Mouse (Mus musculus) G1E (cell line): ENCODE data around the gene Ric8a. TPM values are rescaled to one million over a fixed set of nuclear protein-coding genes. Genes with fewer than 3 reads are reported as not detected.

ENCODE experiments used
- ATAC-seq: 2 replicates; pipeline ENCODE4 v1.8.0; 2016; ENCODE audit warnings: mild to moderate bottlenecking; ENCODE audit not compliant: insufficient number of reproducible peaks, poor library complexity, low FRiP score, severe bottlenecking; ENCODE audit errors: extremely low read depth
- DNase-seq: peaks from one replicate; pipeline ENCODE4 v3.0.0; 2012; ENCODE audit warnings: low spot score
- H3K27me3 ChIP-seq: 2 replicates; pipeline ENCODE4 v1.6.1; 2012; ENCODE audit warnings: mild to moderate bottlenecking, low read length, inconsistent platforms; ENCODE audit not compliant: insufficient read depth
- H3K36me3 ChIP-seq: replicated peaks from 2 replicates; pipeline ENCODE3; 2012; ENCODE audit warnings: mild to moderate bottlenecking, inconsistent platforms
- H3K4me1 ChIP-seq: 2 replicates; pipeline ENCODE4 v1.6.1; 2012; ENCODE audit warnings: low read depth, low read length, inconsistent platforms, mixed read lengths; ENCODE audit not compliant: insufficient read depth
- H3K4me3 ChIP-seq: 2 replicates; pipeline ENCODE4 v1.5.1; 2012; ENCODE audit warnings: low read depth, mild to moderate bottlenecking, inconsistent platforms, low read length, moderate library complexity, mixed read lengths
- H3K9me3 ChIP-seq: replicated peaks from 2 replicates; pipeline ENCODE4 v1.6.1; 2012; ENCODE audit warnings: inconsistent platforms
- CTCF ChIP-seq: IDR thresholded peaks from 2 replicates; pipeline ENCODE4 v1.5.1; 2012; ENCODE audit warnings: low read depth, low read length, inconsistent platforms, mixed read lengths
- GATA1 ChIP-seq: IDR thresholded peaks from 2 replicates; pipeline ENCODE4 v1.6.1; 2012; ENCODE audit warnings: borderline replicate concordance, low read length, inconsistent platforms, mixed read lengths
- GATA2 ChIP-seq: IDR thresholded peaks from 2 replicates; pipeline ENCODE4 v1.6.1; 2012; ENCODE audit warnings: low read depth, low read length, inconsistent platforms, borderline replicate concordance
- POLR2AphosphoS5 ChIP-seq: IDR thresholded peaks from 2 replicates; pipeline ENCODE4 v1.6.1; 2012; ENCODE audit warnings: low read depth, low read length, inconsistent platforms; ENCODE audit not compliant: insufficient replicate concordance
- TAL1 ChIP-seq: conservative IDR thresholded peaks from 2 replicates; pipeline ENCODE4 v1.6.1; 2012; ENCODE audit warnings: low read depth, low read length, inconsistent platforms, mixed read lengths
- polyA plus RNA-seq: library from polyadenylated mRNA; stranded (reverse); fragments of >175 nt; gene quantifications from 2 replicates; pipeline ENCODE4 v1.2.3, GENCODE M21; 2012
- total RNA-seq, 2 experiments: library from RNA; stranded (forward) in 1 of 2; stranded (reverse) in 1 of 2; fragments of 200-1000 nt in 1 of 2; fragments of >200 nt in 1 of 2; fragmentation: Nextera tagmentation in 1 of 2; gene quantifications; 2 replicates each; pipeline ENCODE4 v1.2.3; 2014 to 2017

Gene Ric8a
- total and polyA plus RNA-seq, 3 experiments, result 21.1 to 29.5 (median 28.4) TPM

DNA sequence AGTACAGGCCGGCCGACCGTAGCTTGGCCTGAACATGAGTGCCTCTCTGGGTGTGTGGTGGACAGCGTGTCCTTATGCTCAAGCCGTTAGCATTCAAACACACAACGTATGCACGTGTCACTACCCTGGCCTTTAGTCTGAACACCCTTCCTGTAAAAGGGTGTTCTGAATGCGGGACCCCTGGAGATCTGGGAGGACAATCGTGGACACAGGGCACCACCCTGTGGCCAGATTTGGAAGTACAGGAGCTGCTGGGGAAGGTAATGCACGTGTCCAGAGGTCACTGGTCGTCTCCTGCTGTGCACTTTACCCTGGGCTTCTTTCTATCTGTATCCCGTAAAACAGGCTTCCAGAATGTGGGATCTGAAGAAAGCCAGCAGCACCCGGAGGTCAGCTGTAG, 46.5 kb downstream of the Ric8a start:
- Histone ChIP-seq H3K4me1 (0 out of 2 replicates have a peak, but pooled peaks cover 6% of the 10 kb centered on the region), H3K36me3 (peaks cover 28% of the 10 kb centered on the region), H3K9me3 (no peaks in the 10 kb centered on the region), H3K27me3 (peaks cover 14% of the 10 kb centered on the region; the same call in 1 of the 2 replicates), H3K4me3 (no peak overlapping the region)
- ATAC-seq (peak; percentile 34; the same call in 1 of the 2 replicates), DNase-seq (peak; percentile 71)
- TF ChIP-seq CTCF, result peak; percentile 91
- TF ChIP-seq TAL1, result no peak

DNA sequence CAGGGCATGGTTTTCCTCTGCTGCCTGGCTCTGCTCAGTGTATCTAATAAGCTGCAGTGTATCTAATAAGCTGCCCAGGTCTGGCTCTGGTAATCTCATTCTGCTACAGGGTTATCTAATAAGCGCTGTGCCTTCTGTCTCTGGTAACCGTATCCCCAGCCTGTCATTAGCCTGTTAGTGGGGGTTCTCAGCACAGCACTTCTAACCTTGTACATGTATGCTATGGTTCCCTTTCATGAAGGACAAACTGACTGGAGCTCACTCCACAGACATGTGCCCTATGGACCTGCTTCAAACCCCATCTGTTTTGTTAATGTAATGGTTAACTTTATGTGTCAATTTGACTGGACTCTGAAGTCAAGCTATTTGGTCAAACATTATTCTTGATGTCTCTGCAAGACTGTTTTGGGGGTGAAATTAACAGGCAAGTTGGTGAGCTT, 48.9 kb downstream of the Ric8a start:
- no peak overlapping the region for H3K4me3 ChIP-seq
- ATAC-seq (no peak), DNase-seq (no peak)
- H3K4me1 ChIP-seq, result peaks cover 16% of the 10 kb centered on the region
- H3K9me3 ChIP-seq, result no peaks in the 10 kb centered on the region
- TF ChIP-seq GATA1, result no peak
- no peak for TF ChIP-seq CTCF
- TF ChIP-seq GATA2, result no peak
- TF ChIP-seq TAL1, result no peak
- no peak for TF ChIP-seq POLR2AphosphoS5
- peaks cover 4% of the 10 kb centered on the region for H3K36me3 ChIP-seq
- peaks cover 16% of the 10 kb centered on the region; the same call in 1 of the 2 replicates for H3K27me3 ChIP-seq

DNA sequence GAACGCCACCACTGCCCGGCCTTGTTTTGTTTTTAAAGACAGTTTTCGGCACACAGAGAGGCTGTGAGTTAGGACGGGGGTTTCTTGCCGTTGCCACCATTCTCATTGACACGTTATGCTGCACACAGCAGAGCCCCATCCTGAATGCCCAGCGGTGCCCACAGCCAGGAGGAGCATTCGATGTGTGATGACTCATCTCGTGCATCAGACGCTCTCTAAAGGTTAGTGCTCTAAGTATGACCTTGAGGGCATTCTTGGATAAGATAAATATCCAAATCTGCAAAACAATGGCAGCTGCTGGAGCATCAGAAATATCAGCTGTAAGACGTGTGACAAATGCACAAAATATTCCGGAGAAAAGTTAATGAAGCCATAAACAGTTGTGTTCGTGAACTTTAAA, 50.4 kb downstream of the Ric8a start:
- Histone ChIP-seq H3K36me3 (no peaks in the 10 kb centered on the region), H3K9me3 (no peaks in the 10 kb centered on the region), H3K4me3 (no peak overlapping the region), H3K4me1 (peaks cover 22% of the 10 kb centered on the region), H3K27me3 (peaks cover 16% of the 10 kb centered on the region; the same call in 1 of the 2 replicates)
- TF ChIP-seq CTCF, result no peak
- no peak for TF ChIP-seq TAL1
- no peak for TF ChIP-seq GATA1
- TF ChIP-seq GATA2, result no peak
- no peak for TF ChIP-seq POLR2AphosphoS5
- ATAC-seq, result no peak
- no peak for DNase-seq

DNA sequence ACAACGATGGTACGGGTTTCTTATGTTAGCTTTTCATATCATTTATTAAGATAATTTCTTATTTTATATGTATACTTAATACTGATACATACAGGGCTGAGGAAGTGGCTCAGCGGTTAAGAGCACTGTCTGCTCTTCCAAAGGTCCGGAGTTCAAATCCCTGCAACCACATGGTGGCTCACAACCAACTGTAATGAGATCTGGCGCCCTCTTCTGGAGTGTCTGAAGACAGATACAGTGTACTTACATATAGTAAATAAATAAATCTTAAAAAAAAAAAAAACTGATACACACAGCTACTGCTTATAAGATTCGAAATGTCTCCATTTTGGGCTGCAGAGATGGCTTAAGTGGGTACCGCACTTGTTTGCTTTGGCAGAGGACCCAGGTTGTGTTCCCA, 50.9 kb downstream of the Ric8a start:
- TF ChIP-seq POLR2AphosphoS5 (no peak), GATA1 (no peak), GATA2 (no peak)
- ATAC-seq (no peak), DNase-seq (no peak)

DNA sequence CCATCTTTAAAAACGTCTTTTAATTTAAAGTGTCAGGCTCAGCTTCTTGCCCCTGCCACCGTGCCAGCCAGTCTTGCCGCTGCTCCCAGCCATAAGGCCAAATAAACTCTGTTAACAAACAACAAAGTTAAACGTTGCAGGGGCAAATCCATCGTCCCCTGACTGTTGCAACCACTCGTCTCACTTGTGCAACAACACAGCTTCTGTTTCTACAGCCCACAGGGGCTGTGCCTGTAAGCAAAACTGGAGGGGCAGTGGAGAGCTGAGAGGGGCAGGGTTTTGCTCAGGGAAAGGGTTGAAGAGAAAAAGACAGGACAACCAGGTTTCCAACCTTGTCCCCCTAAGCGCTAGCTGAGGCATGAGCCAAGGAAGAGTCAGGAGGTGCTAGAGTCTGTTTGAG, 51.4 kb downstream of the Ric8a start:
- Histone ChIP-seq H3K9me3 (no peaks in the 10 kb centered on the region), H3K36me3 (no peaks in the 10 kb centered on the region), H3K27me3 (peaks cover 22% of the 10 kb centered on the region), H3K4me3 (no peak overlapping the region), H3K4me1 (peaks cover 33% of the 10 kb centered on the region)
- no peak for TF ChIP-seq GATA2
- no peak for TF ChIP-seq GATA1
- no peak for TF ChIP-seq POLR2AphosphoS5
- TF ChIP-seq CTCF, result no peak
- TF ChIP-seq TAL1, result no peak
- no peak for DNase-seq
- no peak for ATAC-seq

More for the DNA sequence above, 50.9 kb downstream of the Ric8a start:
- Histone ChIP-seq H3K36me3 (no peaks in the 10 kb centered on the region), H3K4me3 (no peak overlapping the region), H3K4me1 (peaks cover 28% of the 10 kb centered on the region), H3K27me3 (peaks cover 22% of the 10 kb centered on the region), H3K9me3 (no peaks in the 10 kb centered on the region)

DNA sequence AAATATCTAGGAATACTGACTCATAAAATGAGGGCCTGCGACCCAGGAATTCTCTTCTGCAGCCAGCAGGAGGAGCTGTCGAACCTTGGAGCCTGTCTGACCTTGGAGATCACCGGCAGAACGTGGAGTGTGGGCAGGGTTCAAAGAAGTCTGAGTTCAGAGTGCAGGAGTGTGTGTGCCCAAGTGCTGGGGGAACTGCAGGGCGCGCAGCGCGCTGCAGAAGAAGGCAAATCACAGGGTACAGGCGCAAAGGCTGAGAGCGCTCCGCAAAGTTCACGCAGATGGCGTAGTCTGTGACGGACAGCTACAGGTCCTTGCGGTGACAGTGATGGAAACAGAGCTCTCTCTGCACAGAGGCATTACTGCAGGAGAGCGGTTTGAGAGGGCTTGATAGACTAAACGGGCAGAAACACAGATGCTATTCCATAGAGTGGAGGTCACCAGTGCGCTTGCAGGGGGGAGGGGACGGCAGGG, 51.9 kb downstream of the Ric8a start:
- H3K36me3 ChIP-seq, result no peaks in the 10 kb centered on the region
- H3K27me3 ChIP-seq, result peaks cover 22% of the 10 kb centered on the region
- TF ChIP-seq CTCF, result 0 out of 2 replicates have a peak, but pooled peaks have one; percentile 20
- TF ChIP-seq GATA2, result no peak
- TF ChIP-seq POLR2AphosphoS5, result no peak
- TF ChIP-seq GATA1, result no peak
- TF ChIP-seq TAL1, result no peak
- H3K9me3 ChIP-seq, result no peaks in the 10 kb centered on the region
- peak overlapping the region; percentile 10; the same call in 1 of the 2 replicates for H3K4me3 ChIP-seq
- H3K4me1 ChIP-seq, result peaks cover 32% of the 10 kb centered on the region
- no peak for DNase-seq
- ATAC-seq, result no peak
